Mouse (Mus musculus) midbrain, embryonic 16.5 days (tissue): ENCODE measurements at regions not wholly inside any gene's neighbourhood (a gene's known extent, or its start where the extent isn't known, plus 50 kb on each side); places are given as distances from the start of the nearest gene placed in this dataset.

Experiments used
- ATAC-seq: fragments of 200-750 bp; cut with Nextera tagmentation; 2 replicates; pipeline ENCODE4 v1.8.0; 2017; ENCODE audit warnings: moderate TSS enrichment
- H3K27ac ChIP-seq: fragments of 300-500 bp; sonication (generic); 2 replicates; pipeline ENCODE4 v1.5.1; 2014; ENCODE audit warnings: mild to moderate bottlenecking, low read length, mixed read lengths
- H3K27me3 ChIP-seq: fragments of 300-500 bp; sonication (generic); 2 replicates; pipeline ENCODE4 v1.6.1; 2014; ENCODE audit warnings: low read depth, low read length, mixed read lengths; ENCODE audit not compliant: control insufficient read depth, insufficient read depth
- H3K36me3 ChIP-seq: fragments of 300-500 bp; sonication (generic); 2 replicates; pipeline ENCODE4 v1.6.1; 2014; ENCODE audit warnings: mild to moderate bottlenecking, low read length, moderate library complexity, mixed read lengths; ENCODE audit not compliant: control insufficient read depth, insufficient read depth
- H3K4me1 ChIP-seq: fragments of 300-500 bp; sonication (generic); 2 replicates; pipeline ENCODE4 v1.6.1; 2014; ENCODE audit warnings: mild to moderate bottlenecking, low read length, mixed read lengths; ENCODE audit not compliant: control insufficient read depth, insufficient read depth
- H3K4me2 ChIP-seq: fragments of 300-500 bp; sonication (generic); 2 replicates; pipeline ENCODE4 v1.6.1; 2014; ENCODE audit warnings: mild to moderate bottlenecking, low read length, mixed read lengths
- H3K4me3 ChIP-seq: fragments of 300-500 bp; sonication (generic); 2 replicates; pipeline ENCODE4 v1.5.1; 2014; ENCODE audit warnings: low read depth, mild to moderate bottlenecking, low read length, moderate library complexity, mixed read lengths
- H3K9ac ChIP-seq: fragments of 300-500 bp; sonication (generic); 2 replicates; pipeline ENCODE4 v1.6.1; 2014; ENCODE audit warnings: low read depth, low read length, mixed read lengths
- H3K9me3 ChIP-seq: fragments of 300-500 bp; sonication (generic); replicated peaks from 2 replicates; pipeline ENCODE4 v1.6.1; 2014; ENCODE audit warnings: mild to moderate bottlenecking, low read length, mixed read lengths; ENCODE audit not compliant: control insufficient read depth, poor library complexity, severe bottlenecking
- WGBS: fragments of 180-500 bp; shearing (Covaris S2); extraction: QIAGEN DNeasy Blood & Tissue Kit; methylation state at CpG from one replicate; pipeline ENCODE4 v1.1.7; 2014; 5-methylcytosine and 5-hydroxymethylcytosine counted together

DNA sequence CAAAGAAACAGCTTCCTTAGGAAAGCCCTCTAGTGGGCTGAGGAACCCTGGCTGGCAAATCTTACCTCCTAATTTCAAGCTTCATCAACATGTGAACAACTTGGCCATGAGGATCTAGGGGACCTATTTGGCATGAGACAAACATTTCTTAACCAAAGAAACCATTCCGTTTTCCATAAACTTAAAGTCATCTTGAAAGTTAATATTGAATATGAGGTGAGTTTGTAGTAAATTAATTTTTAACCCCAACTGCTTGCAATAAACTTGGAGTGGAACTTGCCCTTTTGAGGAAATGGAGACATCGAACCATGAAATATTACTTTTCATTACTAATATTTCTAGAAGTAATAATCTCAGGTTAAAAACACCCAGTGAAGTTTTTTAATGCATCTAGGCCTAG lies 229.7 kb downstream of the Cdh26 start:
- no peak for ATAC-seq
- no peak overlapping the region for H3K4me2 ChIP-seq
- WGBS = 93% methylated on average over 2 of the region's 2 CpGs

DNA sequence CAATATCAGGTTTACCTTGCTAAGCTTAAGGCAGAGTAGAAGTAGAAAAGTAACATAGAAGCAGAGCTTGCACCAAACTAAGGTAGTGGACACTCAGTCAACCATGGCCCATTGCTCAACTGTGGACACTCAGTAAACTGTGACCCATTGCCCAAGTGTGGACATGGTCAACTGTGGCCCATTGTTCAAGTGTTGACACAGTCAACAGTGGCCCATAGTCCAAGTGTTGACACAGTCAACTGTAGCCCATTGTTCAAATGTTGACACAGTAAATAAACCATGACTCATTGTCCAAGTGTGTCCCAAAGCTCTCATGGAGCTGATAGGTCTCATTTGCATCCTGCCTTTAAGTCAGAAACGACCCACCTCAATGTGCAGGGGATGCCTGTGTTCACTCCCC lies 232.1 kb downstream of the Cdh26 start:
- Histone ChIP-seq H3K9me3 (no peaks in the 10 kb centered on the region), H3K4me3 (no peak overlapping the region), H3K9ac (no peak overlapping the region), H3K27ac (no peak overlapping the region), H3K4me2 (no peak overlapping the region), H3K4me1 (no peaks in the 10 kb centered on the region; the same call in 1 of the 2 replicates), H3K27me3 (no peaks in the 10 kb centered on the region), H3K36me3 (no peaks in the 10 kb centered on the region)
- WGBS = 51% methylated on average over 1 of the region's 1 CpGs
- ATAC-seq = no peak

More for the DNA sequence above, 229.7 kb downstream of the Cdh26 start:
- no peak overlapping the region for H3K9ac ChIP-seq
- H3K27ac ChIP-seq = no peak overlapping the region
- H3K36me3 ChIP-seq = no peaks in the 10 kb centered on the region
- H3K27me3 ChIP-seq = no peaks in the 10 kb centered on the region
- no peaks in the 10 kb centered on the region for H3K9me3 ChIP-seq
- H3K4me1 ChIP-seq = no peaks in the 10 kb centered on the region; the same call in 1 of the 2 replicates
- H3K4me3 ChIP-seq = no peak overlapping the region

DNA sequence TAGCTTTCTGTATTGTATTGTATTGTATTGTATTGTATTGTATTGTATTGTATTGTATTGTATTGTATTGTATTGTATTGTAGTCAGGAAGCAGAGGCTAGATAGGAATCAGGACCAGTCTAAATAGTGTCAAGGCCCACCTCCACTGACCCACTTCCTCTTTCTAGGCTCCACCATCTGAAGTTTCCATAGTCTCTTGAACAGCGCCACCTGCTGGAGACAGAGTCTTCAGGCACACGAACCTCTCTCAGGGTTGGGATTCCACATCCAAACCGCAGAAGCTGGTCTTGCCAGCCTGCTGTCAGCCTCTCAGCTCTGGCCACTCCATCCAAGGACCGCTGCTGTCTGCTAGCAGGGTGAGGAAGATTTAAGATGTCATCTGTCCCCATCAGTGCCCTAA lies 234.6 kb downstream of the Cdh26 start:
- no peak for ATAC-seq

DNA sequence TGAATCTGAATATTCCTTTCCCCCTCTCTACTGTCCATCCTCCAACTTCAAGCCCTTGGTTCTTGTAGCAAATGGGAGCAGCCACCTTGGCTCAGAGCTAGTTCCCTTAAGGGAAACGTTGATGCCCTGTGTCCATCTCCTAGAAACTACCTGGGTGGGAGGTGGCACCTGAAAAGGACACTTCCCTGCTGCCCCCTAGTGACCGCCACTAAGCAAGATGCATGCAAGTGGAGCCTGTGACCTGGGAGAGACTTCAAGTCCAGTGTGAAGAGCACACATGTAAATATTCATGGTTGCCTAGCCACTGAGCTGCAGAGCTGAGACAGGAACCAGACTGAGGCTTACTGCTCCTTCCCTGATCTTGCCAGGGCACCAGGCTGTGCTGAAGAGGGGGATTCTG lies 238.1 kb downstream of the Cdh26 start:
- Histone ChIP-seq H3K4me1 (no peaks in the 10 kb centered on the region; the same call in 1 of the 2 replicates), H3K36me3 (no peaks in the 10 kb centered on the region), H3K27me3 (no peaks in the 10 kb centered on the region), H3K4me3 (no peak overlapping the region), H3K9me3 (no peaks in the 10 kb centered on the region), H3K9ac (no peak overlapping the region), H3K4me2 (no peak overlapping the region), H3K27ac (no peak overlapping the region)
- ATAC-seq = no peak
- 17% methylated on average over 2 of the region's 2 CpGs for WGBS

More for the DNA sequence above, 234.6 kb downstream of the Cdh26 start:
- H3K36me3 ChIP-seq = no peaks in the 10 kb centered on the region
- no peaks in the 10 kb centered on the region for H3K9me3 ChIP-seq
- no peak overlapping the region for H3K9ac ChIP-seq
- H3K4me2 ChIP-seq = no peak overlapping the region
- no peaks in the 10 kb centered on the region for H3K27me3 ChIP-seq
- H3K4me1 ChIP-seq = no peaks in the 10 kb centered on the region; the same call in 1 of the 2 replicates
- no peak overlapping the region for H3K4me3 ChIP-seq
- 15% methylated on average over 4 of the region's 4 CpGs for WGBS
- no peak overlapping the region for H3K27ac ChIP-seq

DNA sequence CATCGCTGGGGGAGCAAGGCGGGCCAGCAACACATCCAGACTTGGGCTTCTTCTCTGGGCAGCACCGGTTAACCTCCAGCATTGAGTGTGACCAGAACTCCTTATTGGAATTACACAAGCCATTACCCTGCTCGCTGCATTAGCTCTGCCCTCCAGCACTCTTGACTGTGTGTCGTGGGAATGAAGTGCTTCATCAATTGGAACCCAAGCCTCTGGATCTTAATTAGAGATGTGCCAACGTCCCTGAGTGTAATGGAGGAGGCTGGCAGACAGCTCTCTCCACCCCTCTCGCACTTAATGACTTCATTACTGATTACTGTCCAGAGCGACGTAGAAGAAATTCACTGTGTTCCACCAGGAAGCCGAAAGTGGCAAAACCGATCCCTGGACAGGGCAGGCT lies 240.6 kb downstream of the Cdh26 start:
- no peak for ATAC-seq
- WGBS = 65% methylated on average over 11 of the region's 11 CpGs

DNA sequence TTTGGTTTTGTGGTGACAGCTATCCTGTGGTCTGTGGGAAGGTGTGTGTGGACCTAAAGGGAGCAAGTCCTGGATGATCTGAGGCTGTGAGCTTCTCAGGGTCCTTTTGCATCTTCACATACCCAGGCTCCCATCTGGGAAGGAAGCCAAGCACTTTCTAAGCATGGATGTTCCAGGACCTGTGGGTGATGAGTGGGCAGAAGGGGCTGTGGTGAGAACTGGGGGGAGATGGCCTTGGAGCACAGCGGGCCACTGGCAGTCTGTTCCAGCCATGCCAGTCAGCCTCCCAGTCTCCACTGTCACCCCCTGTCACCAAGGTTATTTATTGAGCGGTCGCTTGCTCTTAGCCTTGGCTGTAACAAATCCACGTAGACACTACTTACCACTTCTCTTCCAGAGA lies 243.3 kb downstream of the Cdh26 start:
- Histone ChIP-seq H3K36me3 (no peaks in the 10 kb centered on the region), H3K9ac (no peak overlapping the region), H3K27ac (no peak overlapping the region), H3K4me2 (no peak overlapping the region), H3K27me3 (no peaks in the 10 kb centered on the region), H3K4me1 (no peaks in the 10 kb centered on the region), H3K9me3 (no peaks in the 10 kb centered on the region), H3K4me3 (no peak overlapping the region)
- ATAC-seq = no peak
- 85% methylated on average over 4 of the region's 4 CpGs for WGBS

More for the DNA sequence above, 240.6 kb downstream of the Cdh26 start:
- no peaks in the 10 kb centered on the region for H3K4me1 ChIP-seq
- H3K4me2 ChIP-seq = no peak overlapping the region
- H3K9me3 ChIP-seq = no peaks in the 10 kb centered on the region
- H3K36me3 ChIP-seq = no peaks in the 10 kb centered on the region
- no peaks in the 10 kb centered on the region for H3K27me3 ChIP-seq
- no peak overlapping the region for H3K27ac ChIP-seq
- no peak overlapping the region for H3K9ac ChIP-seq
- no peak overlapping the region for H3K4me3 ChIP-seq

DNA sequence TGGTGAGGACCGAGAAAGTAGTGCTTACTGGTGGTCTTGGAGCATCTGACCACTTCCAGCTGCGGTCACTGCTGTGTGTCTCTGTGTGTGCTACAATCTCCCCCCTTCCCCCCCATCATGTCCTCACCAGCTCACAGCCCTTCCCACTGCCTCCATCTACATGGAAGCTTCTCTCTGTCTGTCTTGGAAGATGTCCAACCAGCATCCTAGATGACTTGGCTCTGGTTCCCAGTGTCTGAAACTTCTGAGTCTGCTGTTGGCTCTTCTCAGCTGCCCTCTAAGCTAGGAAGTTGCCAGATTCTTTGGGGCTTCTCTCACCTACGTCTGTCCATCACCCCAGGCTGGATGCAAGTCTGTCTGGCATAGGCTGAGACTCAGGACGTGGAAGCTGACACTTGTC lies 244.3 kb downstream of the Cdh26 start:
- Histone ChIP-seq H3K9ac (no peak overlapping the region), H3K4me1 (no peaks in the 10 kb centered on the region), H3K27me3 (no peaks in the 10 kb centered on the region), H3K27ac (no peak overlapping the region), H3K36me3 (no peaks in the 10 kb centered on the region), H3K4me3 (no peak overlapping the region), H3K4me2 (no peak overlapping the region), H3K9me3 (no peaks in the 10 kb centered on the region)
- ATAC-seq = no peak
- 73% methylated on average over 4 of the region's 4 CpGs for WGBS

DNA sequence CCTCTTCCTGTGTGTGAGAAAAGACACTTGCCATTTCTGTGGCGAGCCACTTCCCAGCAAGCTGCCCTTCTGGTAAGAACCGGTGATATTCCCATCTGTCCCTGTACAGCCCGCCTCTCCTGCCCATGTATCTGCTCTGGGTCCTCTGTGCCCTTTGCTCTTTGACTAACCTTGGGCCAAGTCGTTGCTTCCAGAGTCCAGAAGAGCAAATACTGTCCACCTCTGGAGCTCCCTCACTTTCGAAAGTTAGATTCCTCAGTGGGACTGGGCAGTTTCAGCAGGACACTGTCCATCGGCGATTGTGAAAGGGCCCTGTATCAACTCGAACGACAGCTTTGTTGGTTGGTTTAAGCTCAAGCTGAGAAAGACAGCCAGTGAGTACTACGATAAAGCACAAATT lies 246.6 kb downstream of the Cdh26 start:
- Histone ChIP-seq H3K4me1 (no peaks in the 10 kb centered on the region), H3K4me3 (no peak overlapping the region), H3K4me2 (no peak overlapping the region), H3K27ac (no peak overlapping the region), H3K36me3 (no peaks in the 10 kb centered on the region), H3K27me3 (no peaks in the 10 kb centered on the region), H3K9ac (no peak overlapping the region), H3K9me3 (no peaks in the 10 kb centered on the region)
- no peak for ATAC-seq
- 90% methylated on average over 10 of the region's 10 CpGs for WGBS

DNA sequence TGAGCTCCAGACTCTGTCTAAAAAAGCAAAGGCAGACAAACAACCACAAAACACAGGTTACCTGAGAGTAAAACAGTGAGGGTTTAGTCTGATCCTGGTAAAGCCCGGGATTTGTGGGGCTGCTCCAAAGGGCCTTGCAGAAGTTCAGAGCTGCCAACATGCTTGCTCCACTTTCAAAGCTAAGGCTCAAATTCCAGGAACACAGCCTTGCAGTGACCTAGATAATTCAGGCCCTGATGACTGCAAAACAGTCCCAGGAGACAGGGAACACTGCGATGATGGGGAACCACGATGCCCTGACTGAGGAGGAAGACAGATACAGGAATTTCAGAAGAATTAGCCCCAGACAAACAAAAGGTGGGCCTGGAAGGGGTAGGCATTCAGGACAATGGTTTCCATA lies 250.0 kb downstream of the Cdh26 start:
- 76% methylated on average over 3 of the region's 3 CpGs for WGBS
- no peak overlapping the region for H3K27ac ChIP-seq
- H3K4me1 ChIP-seq = peaks cover 5% of the 10 kb centered on the region; the same call in 1 of the 2 replicates
- no peak overlapping the region for H3K4me3 ChIP-seq
- no peaks in the 10 kb centered on the region for H3K36me3 ChIP-seq
- ATAC-seq = no peak
- H3K27me3 ChIP-seq = no peaks in the 10 kb centered on the region
- no peak overlapping the region for H3K9ac ChIP-seq
- no peaks in the 10 kb centered on the region for H3K9me3 ChIP-seq
- no peak overlapping the region for H3K4me2 ChIP-seq
